Mouse (Mus musculus) layer of hippocampus, adult 2 months (tissue): ENCODE results near the gene Prr11. TPM values are rescaled to one million over a fixed set of nuclear protein-coding genes. Genes with fewer than 3 reads are reported as not detected.
"Not testable (repeated sequence)": the region's sequence is repeated elsewhere in the genome, so short reads cannot be mapped to it uniquely, and the experiment has no call there.

Experiments
- DNase-seq, 2 experiments: peaks; one replicate each; pipeline ENCODE4 v3.0.0; 2022; ENCODE audit warnings: low spot score in 2 of 2
- H3K27ac ChIP-seq: fragments of 200-600 bp; 2 replicates; pipeline ENCODE4 v1.8.1; 2022
- H3K4me3 ChIP-seq: fragments of 200-600 bp; 2 replicates; pipeline ENCODE4 v1.8.1; 2022; ENCODE audit warnings: mild to moderate bottlenecking
- CTCF ChIP-seq: fragments of 200-600 bp; conservative IDR thresholded peaks from 2 replicates; pipeline ENCODE4 v1.8.1; 2022; ENCODE audit warnings: antibody characterized with exemption, mild to moderate bottlenecking, moderate library complexity
- microRNA-seq, 2 experiments: library from miRNA; unstranded; fragments of <30 nt; microRNA quantifications; one replicate each; pipeline ENCODE4 v1.2.0; 2021
- total RNA-seq, 2 experiments: library from RNA; stranded (reverse); gene quantifications; 2 replicates each; pipeline ENCODE4 v1.2.3; 2021

The Prr11 gene
- total RNA-seq, 2 experiments from 2014 or later = 0.38 to 0.56 TPM

DNA sequence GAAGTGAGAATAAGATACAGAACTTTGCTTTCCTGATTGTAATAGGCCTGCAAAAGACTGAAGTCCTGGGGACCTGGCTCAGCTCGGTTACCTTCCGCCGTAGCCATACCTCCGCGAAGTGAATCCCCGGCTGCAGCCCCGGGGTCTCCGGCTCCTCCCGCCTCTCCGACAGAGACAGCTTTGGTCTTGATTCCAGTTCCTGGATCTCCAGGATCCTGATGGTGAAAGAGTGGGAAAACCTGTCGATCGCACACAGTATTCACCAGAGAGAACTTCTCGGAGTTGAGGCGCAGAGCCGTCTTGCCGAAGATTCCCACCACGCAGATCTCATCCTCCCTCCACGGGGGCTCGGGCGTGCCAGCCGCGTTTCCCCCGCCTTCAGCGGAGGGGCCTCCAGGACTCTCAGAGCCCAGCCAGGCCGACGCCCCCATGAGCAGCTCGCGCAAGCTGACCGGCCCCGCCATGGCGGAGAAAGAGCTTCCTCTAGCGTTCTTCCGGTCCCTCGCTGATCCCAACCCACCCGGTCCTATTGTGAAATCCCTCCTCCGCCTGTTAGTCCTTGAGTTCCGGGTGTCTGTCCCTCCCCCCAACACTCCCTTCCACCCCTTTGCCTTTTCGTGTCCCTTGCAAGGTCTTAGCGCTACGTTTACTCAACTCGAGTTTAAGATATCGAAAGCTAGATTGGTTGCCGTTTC, 22.1 kb downstream of the Prr11 start, which contains the start of gene Smg8:
Smg8 (minus strand) TSS at position 485 of the 695 bp plus-strand sequence.
- Histone ChIP-seq H3K4me3 (peak within 1 kb of the TSS; percentile 79), H3K27ac (peak within 1 kb of the TSS; percentile 85)
- TF ChIP-seq CTCF = no peak
- peak; percentile 79 to 80 for DNase-seq

DNA sequence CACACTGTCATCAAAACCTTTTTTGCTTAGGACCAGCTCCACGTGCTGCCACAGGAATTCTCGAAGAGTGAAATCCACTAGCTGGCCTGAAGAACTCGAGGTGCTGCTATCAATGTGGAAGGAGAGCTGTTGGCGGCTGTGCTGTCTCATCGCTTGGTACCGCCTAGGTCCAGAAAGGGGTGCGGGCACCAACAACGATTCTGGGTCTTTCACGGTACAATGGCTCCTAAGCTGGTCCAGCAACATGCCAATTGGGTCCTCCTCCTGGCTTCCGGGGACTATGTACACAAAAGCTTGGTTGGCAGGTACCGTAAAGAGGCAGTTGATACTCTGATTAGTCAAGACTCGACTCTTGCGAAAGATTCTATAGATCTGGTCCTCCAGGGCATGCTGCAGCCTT, 23.0 kb downstream of the Prr11 start:
- Histone ChIP-seq H3K27ac (no peak overlapping the region), H3K4me3 (peak overlapping the region; percentile 79)
- TF ChIP-seq CTCF = no peak
- no peak for DNase-seq

DNA sequence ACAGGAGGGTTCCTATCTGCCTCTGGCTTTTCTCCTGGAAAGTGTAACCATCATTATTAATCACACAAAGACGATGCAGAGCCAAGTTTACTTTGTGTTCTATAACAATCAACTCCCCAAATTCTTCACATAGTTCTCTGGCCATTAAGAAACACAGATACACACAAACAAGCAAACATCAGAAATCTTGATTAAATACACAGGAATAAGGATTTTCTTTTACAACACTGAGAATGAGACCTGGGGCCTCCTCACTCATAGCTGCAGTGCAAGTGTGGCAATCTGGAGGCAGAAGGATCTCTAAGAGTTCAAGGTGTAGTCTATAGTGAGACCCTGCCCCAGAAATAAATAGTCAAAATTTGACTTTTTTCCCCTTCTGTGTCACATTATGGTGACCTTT, 24.8 kb downstream of the Prr11 start:
- DNase-seq = no peak
- Histone ChIP-seq H3K4me3 (no peak overlapping the region), H3K27ac (no peak overlapping the region)
- no peak for TF ChIP-seq CTCF

DNA sequence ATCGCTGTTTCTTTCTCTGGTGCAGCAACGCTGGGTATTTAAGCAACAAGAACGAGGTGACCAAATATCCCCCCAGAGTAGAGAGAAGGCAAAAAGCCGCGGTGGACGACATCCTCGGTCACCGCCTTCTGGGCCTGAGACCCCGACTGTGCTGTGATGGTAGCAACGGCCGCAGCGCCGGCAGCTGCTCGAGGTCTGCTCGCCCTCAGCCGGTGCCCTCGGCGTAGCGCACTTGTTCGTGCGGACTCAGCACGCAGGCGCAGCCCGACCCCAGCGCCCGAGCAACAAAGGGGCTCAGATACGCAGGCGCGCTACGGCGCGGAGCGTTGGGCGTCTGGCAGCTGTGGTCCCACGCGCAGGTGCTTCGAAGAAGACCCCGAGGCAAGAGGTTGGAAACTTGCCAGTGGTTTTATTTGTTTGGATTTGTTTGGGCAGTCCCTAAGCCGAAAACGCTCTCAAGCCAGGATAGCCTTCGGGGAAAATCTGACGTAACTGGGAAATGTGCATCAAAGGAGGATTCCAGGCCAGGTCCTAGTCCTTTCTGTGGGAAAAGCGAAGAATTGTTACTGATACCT, 34.6 kb downstream of the Prr11 start, which contains the start of gene Gdpd1:
Gdpd1 (minus strand) TSS at position 197 of the 575 bp plus-strand sequence.
- peak; percentile 86 to 88 for DNase-seq
- Histone ChIP-seq H3K4me3 (peak within 1 kb of the TSS; percentile 93), H3K27ac (peak within 1 kb of the TSS; percentile 94)
- TF ChIP-seq CTCF = peak; percentile 41; the same call in 1 of the 2 replicates

DNA sequence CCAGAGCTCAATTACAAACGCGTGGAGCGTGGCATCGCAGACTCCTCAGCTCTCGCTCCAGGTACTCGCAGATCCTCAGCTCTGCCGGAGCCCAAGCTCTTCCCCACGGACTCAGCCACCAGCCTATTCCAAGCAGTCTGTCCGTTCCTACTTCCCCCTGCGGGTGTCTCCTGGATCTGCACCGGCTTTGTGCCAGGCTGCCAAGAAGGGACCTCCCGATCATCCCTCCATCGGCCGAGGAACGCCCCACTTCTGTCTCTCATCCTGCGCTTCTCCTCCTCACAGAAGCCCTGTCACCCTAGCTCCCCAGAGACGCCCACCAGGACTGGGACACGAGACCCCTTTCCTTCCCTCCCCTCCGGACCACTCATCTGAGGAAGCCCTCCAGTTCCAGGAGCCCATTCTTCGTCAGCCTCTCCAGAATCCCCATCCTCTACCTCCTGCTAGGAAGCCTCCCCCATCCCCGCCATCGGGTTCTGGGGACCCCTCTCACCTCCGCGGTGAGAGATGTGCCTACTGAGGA, 35.1 kb downstream of the Prr11 start:
- DNase-seq = peak; percentile 66 to 78
- TF ChIP-seq CTCF = peak; percentile 78
- H3K4me3 ChIP-seq = peak overlapping the region; percentile 93
- peak overlapping the region; percentile 94 for H3K27ac ChIP-seq

DNA sequence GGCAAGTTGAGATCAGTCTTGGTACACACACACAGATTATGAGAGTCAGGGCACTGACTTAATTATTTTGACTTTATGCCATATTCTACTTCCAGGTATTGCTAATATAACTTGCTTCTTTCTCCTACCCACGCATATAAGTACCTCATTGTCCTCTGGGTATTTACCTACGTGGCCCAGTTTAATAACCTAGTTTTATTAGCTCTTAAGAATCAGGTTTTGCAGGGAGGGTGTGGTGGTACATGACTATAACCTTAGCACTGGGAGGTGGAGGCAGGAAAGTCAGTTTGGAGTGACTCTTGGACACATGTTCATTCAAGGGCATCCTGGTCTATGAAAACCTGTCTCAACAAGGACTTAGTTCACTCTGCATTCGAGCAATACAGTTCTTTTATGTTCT, 46.4 kb downstream of the Prr11 start:
- no peak for TF ChIP-seq CTCF
- H3K27ac ChIP-seq = no peak overlapping the region
- no peak overlapping the region for H3K4me3 ChIP-seq
- DNase-seq = no peak

DNA sequence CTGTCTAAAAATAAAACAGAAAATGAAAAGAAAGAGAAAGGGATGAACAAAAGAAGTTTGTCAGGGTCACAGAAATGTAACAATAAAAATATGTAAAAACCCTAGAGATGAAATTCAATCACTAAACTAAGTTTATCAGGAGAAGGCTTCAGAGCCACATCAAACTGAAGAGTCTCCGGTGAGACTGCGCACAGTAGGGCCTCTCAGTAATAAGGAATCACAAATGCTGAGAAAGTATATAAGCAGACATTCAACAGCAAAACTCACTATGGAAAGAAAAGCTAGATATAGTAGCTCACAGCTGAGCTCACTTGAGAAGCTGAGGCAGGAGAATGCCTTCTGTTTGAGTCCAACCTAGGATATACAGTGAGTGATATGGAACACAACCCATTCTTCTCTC, 48.1 kb downstream of the Prr11 start:
- no peak for DNase-seq
- no peak overlapping the region for H3K4me3 ChIP-seq
- H3K27ac ChIP-seq = no peak overlapping the region
- TF ChIP-seq CTCF = no peak

DNA sequence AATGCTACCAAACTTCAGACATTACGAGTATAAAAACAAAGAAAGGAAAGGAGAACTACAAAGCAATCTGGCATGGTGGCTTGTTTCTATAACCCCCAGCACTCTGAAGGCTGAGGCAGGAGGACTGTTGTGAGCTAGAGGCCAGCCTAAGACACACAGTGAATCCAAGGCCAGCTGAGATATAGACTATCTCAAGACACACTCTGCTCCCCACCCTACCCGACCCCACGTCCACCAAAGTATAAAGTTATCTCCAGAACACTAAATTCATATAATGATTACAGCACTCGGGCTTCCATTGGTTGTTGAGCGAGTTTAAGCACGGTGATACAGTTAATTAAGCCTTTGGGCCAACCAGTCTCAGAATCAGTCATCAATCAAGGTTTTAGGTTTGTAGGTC, 52.2 kb downstream of the Prr11 start:
- DNase-seq = no peak
- Histone ChIP-seq H3K27ac (no peak overlapping the region), H3K4me3 (no peak overlapping the region)
- TF ChIP-seq CTCF = no peak

DNA sequence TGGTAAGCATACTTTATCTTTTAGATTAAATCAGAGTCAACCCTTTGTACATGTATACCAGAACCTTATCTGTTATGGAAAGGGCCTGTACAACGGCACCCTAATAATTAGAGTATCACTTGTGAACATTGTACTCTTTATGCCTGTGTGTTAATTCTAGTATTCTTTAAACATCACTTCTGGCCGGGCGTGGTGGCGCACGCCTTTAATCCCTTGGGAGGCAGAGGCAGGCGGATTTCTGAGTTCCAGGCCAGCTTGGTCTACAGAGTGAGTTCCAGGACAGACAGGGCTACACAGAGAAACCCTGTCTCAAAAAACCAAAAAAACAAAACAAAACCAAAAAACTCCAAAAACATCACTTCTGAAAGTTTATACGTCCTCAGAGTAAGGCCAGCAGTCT, 59.6 kb downstream of the Prr11 start:
- not testable (repeated sequence) for DNase-seq, H3K4me3 ChIP-seq

DNA sequence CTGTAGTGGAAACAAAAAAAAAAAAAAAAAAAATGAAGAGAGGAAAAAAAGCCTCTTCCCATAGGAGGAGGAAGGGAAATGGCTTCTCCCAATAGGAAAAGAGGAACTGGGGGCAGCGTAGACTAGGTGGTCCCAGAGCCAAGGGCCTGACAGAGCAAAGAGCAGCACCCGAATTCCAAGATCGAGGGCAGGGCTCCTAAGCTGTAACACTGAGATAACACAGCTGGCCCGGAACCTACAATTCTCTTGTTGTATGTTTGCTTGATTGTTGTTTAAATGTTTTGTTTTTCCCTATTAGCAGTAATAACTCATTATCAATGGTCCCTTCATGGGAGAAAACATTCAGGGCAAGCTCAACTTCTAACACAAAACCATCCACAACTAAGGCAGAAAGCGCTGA, 61.5 kb downstream of the Prr11 start:
- no peak overlapping the region for H3K4me3 ChIP-seq
- H3K27ac ChIP-seq = no peak overlapping the region
- DNase-seq = no peak
- TF ChIP-seq CTCF = no peak

More for the DNA sequence above, 59.6 kb downstream of the Prr11 start:
- H3K27ac ChIP-seq = not testable (repeated sequence)

DNA sequence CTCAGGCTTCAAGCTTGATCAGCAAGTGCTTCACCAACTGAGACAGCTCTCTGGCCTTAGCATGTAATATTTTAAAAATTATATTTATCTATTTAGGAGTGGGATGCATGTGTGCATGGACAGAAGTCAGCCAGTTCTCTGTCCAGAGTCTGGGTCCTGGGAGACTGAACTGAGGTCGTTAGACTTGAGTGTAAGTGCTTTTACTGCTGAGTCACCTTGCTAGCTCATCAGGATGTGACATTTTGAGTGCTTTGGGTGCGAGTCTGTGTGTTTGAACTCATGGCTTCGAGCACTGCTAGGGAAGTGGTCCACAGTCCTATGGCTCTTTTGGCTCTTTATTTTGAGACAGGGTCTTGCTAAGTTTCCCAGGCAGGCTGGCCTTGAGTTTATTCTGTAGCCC, 65.5 kb downstream of the Prr11 start:
- no peak for DNase-seq
- TF ChIP-seq CTCF = no peak
- no peak overlapping the region for H3K4me3 ChIP-seq
- H3K27ac ChIP-seq = no peak overlapping the region

DNA sequence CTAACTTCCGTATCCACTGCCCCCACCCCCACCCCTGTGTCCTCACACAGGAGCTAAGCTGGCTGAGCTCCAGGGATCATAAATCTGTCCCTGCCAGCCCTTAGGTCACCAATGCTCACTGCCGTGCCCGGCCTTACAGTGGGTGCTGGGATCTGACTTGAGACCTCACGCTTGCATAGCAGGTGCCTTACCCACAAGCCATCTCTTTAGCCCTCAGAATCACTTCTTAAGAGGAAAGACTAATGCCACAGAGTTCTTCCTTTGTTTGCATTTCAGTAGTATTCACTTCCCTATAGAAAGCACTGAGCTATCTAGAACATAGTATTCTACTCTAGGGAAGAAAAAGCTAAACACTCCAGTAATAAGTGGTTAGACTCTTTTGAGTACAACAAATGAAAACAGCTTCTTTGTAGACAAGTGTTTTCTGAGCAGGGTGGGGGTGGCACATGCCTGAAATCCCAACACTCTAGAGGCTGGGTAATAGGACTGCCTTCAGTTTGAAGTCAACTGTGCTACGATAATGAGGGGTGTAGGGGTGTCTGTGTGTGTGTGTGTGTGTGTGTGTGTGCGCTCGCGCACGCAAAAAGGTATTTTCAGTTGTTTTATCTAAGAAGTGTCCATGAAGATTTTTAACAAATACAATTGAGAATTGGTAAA, 69.1 kb downstream of the Prr11 start:
- Histone ChIP-seq H3K4me3 (no peak overlapping the region), H3K27ac (no peak overlapping the region)
- no peak for TF ChIP-seq CTCF
- no peak for DNase-seq

Small RNAs within 50 kb of the gene (microRNA-seq; reads per million reads assigned to microRNA genes)
- 61.1 to 903 reads per million in 2 experiments for gene Mir301

Other genes with a start within 250 kb of the Prr11 start
- 10 to 100 TPM; 23.3 to 23.6 TPM for gene Ypel2, start 115.0 kb downstream of the Prr11 start, total RNA-seq
- gene Gdpd1, start 34.6 kb downstream of the Prr11 start, total RNA-seq = 10 to 100 TPM; 42.0 to 46.7 TPM
- gene Smg8, start 21.9 kb downstream of the Prr11 start, total RNA-seq = 10 to 100 TPM; 16.6 to 18.2 TPM
- 10 to 100 TPM; 14.7 to 15.7 TPM for gene Ska2, start 526 bp upstream of the Prr11 start, total RNA-seq
- gene Trim37, start 18.4 kb upstream of the Prr11 start, total RNA-seq = 100 to 1,000 TPM; 176 to 183 TPM